Mouse (Mus musculus): ENCODE results near the gene Hist1h4n.
"Not testable (repeated sequence)": the region's sequence is repeated elsewhere in the genome, so short reads cannot be mapped to it uniquely, and the experiment has no call there.

Gene Hist1h4n

DNA sequence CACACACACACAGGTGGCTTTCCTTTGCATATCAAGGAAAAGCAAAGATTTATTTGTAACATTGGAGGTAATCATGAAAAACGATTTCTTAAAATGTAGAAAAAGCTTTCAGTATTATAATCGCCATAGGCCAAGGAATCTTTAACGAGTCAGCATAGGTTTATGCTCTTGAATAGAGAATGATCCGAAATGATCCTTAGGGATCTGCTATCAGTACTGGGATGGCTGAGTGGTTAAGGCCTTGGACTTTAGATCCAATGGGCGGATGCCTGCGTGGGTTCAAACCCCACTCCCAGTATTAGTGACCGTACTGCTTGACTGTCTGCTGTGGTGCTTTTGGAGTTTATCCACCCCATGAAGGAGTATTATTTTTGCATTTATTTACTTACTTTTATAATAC is 36.4 kb downstream of the Hist1h4n start:
- no peak for DNase-seq (ENCODE audit: low read depth, low spot score)

DNA sequence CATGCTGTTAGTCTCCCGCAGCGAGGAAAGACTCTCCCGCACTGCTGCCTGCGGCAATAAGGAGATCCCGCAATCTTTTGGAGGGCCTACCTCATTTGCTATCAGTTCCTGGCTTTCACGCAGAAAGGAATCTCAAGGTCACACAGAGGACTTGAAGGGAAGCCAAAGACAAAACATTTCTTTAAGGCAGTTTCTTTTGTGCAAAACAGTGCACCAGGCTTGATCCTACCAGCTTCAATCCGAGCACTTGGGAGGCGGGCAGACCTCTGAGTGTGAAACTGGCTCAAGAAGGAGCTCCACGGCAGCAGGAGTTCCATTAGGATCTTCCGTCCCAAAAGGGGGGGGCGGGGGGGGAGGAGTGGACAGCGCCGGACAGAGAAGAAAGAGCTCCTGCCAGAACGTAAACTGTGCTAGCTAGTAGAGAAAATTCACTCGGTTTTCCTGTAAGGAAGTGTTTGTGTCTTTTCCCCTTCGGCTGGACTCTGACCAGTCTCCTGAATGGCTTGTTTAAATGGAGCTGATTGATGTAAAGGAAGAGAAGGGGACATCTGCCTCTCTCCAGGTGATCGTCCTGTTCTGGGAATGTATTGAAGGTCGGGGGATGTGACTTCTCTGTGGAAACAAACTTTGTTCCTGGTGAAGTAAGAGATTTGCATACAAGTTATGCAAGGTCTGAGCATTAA is 41.3 kb downstream of the Hist1h4n start:
- no peak for DNase-seq (ENCODE audit: low read depth, low spot score)

DNA sequence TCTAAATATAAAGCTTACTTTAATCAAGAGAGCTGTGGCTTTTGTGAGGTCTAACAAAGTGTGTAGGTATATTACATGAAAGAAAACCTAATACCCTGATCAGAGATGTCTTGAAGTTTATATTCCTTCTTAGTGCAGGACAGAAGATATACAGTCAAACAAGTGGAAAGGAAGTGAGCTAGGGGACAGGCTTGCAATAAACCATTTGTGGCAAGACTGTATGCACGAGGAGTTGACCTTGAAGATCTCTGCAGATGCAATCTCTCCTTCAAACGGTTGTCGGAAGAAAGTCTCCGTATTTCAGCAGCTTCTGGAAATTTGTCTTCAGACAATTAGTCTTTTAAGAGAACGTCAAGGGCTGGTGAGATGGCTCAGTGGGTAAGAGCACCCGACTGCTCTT is 42.1 kb downstream of the Hist1h4n start:
- no peak for DNase-seq (ENCODE audit: low read depth, low spot score)

DNA sequence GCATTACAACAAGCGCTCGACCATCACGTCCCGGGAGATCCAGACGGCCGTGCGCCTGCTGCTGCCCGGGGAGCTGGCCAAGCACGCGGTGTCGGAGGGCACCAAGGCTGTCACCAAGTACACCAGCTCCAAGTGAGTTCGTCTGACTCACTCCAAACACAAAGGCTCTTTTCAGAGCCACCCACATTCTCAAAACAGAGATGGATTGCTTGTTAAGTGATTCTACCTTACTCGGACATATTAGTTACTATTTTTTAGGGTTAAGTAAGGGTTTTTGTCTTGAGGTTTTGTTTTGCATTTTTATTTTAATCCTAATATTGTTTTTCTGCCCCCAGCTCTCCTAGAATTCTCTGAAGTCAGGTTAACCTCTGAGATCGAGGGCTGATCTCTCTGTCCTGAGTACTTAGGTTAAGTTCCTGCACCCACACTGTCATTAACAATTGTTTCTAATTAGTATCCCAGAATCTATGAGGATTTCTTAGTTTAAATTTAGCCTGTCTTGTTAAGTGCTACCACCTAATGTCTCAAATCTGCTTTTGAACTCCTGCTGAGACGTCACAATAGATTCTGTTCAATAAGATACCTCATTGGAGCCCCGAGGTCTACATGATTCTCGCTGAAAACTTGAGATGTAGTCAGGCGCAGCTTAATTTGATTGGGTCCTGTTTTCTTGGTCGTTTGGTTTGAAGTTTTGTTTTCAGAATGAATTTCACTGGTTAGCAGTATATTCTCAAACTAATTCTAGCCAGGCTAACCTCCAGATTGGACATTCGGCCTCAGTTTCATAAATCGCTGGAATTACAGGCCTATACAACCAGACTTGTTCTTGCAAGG is 44.0 kb downstream of the Hist1h4n start:
- DNase-seq (ENCODE audit: low read depth, low spot score) = no peak

DNA sequence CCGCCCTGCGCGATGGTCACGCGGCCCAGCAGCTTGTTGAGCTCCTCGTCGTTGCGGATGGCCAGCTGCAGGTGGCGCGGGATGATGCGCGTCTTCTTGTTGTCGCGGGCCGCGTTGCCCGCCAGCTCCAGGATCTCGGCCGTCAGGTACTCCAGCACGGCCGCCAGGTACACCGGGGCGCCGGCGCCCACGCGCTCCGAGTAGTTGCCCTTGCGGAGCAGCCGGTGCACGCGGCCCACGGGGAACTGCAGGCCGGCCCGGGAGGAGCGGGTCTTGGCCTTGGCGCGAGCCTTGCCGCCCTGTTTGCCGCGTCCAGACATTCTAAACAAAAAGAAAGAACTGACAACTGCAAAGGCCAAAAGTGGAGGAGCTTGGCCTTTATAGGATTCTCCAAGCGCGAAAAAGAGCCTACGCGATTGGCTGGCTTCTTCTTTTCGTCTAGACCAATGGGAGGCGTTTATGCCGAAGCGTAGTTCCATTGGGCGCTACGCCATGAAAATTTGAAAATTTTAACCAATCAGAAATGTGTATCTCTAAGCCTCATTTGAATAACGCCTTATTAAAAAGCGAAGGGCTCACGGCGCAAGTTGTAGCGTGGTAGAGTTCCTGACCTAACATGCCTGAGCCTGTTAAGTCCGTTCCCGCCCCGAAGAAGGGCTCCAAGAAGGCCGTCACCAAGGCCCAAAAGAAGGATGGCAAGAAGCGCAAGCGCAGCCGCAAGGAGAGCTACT is 44.9 kb downstream of the Hist1h4n start, which contains the start of the genes Hist1h2an and Hist1h2bp:
Hist1h2an (minus strand) TSS at position 320 of the 731 bp plus-strand sequence.
Hist1h2bp (plus strand) TSS at position 563 of the 731 bp plus-strand sequence.
- peak; percentile 95 for DNase-seq (ENCODE audit: low read depth, low spot score)

DNA sequence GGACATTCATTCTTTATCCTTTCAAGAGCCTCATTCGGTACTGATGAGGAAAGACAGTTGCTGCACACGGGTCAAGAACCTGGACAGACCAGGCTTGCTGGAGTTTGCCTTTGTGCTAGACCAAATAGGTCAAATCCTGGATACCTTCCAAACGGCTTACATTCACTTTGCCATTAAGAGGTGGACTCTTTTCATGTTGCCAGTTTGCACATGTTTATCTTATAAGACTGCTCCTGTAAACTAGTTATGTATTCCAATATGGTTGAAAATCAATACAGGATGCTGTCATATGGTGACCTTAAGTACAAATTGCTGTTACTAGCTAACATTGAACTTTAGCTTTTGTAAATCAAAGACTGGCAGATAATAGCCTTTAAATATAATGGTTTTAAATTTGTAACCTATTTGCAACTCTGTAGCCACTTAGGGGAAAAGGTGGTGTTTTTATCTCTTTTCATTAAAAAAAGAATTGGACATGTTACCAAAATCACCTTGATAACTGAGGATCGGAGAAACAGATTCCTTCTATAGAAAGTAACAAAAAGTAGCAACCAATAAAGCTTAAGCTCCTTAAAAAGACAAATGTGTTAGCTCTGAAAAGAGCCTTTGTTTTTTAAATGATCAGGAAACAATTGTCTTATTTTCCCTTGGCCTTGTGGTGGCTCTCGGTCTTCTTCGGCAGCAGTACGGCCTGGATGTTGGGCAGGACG is 45.7 kb downstream of the Hist1h4n start:
- no peak for DNase-seq (ENCODE audit: low read depth, low spot score)

DNA sequence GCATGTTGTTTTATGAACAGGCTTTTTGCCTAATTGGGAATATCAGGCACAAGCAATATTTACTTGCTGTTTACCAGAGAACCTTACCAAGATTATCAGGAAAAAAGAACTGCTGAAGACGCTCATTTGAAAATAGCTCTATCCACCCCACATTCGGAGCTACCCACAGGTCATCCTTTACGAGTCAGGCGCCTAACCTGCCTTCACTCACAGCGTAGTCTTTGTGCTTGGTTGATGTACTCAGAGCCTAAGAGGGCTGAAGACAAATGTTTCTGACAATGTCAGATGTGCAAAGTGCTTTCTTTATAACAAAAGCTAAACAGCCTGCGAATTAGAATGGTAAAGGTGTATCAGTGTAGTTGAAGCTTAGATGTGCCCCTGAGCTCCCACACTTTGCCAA is 47.7 kb downstream of the Hist1h4n start:
- DNase-seq (ENCODE audit: low read depth, low spot score) = no peak

DNA sequence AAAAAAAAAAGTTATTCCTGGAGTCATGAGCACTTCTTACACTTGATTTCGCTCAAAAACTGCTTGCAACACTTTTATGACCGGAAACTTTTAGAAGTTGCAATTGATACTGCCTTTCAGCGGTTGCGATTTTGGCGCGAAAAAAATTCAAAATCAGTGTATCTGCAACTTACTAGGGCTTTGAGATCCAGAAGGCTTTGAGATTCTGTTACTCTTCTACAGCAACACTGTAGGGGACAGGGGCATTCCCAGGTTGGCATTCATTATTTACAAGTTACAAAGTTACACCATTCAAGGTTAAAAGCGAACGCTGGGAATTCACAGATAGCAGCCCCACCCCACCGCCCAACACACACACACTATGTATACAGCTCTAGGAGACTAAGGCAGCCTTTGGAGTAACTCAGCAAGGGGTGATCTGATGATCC is 48.2 kb downstream of the Hist1h4n start:
- no peak for DNase-seq (ENCODE audit: low read depth, low spot score)

DNA sequence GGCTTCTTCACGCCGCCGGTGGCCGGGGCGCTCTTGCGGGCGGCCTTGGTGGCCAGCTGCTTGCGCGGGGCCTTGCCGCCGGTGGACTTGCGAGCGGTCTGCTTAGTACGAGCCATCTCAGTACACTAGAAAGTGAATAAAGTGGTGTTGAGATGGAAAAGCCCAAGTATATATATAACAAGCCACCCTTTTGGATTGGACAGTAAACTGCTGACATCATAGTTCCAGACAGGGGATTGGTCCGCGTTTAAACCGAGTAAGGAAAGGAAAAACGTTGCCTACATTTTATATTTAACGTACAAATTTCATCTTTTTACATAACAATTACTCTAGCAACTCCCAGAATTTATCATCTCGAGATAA is 48.8 kb downstream of the Hist1h4n start, which contains the start of gene Hist1h3i:
Hist1h3i (minus strand) TSS at position 116 of the 363 bp plus-strand sequence.
- DNase-seq (ENCODE audit: low read depth, low spot score) = peak; percentile 86

DNA sequence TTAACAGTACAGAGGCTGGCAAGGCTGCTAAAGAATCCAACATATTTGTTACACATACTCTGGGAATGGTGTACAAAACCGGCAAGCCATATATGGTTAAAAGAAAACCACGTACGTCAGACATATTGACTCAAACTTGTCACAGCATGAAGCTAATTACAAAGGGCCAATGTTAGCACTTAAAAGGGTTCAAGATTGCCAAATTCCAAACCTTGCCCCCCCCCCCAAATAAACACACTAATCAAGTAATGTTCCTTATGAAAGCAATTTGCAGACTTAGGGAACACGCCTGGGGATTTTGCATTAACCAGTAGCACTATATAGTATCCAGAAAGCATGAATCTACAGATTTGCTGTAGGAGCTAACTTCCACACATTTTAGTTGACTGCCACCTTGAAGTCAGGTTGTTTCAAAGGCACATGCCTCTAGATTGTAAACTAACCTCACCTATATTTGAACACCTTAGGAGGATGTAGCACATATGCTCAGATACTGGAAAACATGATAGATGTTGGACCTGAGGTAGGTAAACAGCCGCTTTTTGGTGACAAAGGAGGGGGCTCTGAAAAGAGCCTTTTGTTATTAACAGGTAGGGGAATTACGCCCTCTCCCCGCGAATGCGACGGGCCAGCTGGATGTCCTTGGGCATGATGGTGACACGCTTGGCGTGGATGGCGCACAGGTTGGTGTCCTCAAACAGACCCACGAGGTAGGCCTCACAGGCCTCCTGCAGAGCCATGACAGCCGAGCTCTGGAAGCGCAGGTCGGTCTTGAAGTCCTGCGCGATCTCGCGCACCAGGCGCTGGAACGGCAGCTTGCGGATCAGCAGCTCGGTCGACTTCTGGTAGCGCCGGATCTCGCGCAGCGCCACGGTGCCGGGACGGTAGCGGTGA is 49.4 kb downstream of the Hist1h4n start:
- DNase-seq (ENCODE audit: low read depth, low spot score) = not testable (repeated sequence)

Measured in brain, embryonic 18.5 days (tissue).